Mouse (Mus musculus) mature B cell (primary cell): ENCODE results near the gene Hoxa5.

Experiments used
- in situ Hi-C: fragments of 300-500 bp; cut with MboI; formaldehyde crosslinking; loops from 2 replicates; pipeline ENCODE4 v1.14.3; 2019

The Hoxa5 gene

DNA sequence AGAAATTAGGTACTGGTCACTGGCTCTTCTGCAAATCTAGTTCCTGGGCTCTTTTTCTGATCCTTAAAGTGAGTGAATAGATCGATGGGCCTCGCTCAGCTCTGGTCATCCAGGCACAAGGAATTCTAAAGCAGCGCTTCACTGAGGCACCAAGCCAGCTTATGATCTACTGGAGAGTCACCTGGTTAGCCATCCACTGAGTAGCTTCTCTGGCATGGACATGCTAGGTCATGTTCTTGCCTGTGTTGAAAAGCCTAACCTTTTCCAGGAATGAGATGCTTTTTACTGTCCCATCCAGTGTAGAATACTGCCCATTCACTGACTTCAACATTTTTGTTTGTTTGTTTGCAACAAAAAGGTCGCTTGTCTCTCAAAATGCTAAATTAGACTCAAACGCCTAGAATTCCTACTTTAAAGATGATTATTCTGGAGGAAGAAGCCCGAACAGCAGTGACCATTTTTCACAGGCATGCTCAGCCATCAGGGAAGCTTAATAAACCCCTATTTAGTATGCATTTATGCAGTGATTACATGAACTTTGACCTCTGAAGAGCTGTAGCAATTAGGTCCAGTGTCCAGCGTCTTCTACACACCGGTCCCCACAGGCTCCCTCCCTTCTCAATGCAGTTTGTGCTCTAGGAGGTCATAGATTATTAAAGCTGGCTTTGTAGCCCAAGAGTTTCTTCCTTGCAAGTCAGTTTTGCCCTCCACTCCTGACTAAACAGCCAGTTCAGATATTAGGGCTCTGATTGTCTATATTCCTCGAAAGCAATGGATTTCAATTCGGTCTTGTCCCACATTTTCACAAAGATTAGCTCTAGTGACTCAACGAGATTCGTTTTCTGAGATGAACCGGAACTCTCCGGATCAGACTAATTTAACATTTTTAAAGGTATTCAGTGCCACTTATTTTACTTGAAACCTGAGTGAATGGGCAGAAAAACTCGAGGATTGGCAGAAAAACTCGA is 51.9 kb downstream of the Hoxa5 start:
- in situ Hi-C loops, result no loop called here
